Mouse (Mus musculus) forelimb bud, embryonic 11.5 days (tissue): ENCODE results near the gene Rph3al.

Source experiments
- DNase-seq: peaks from one replicate; pipeline ENCODE4 v3.0.0-alpha.2; 2012; ENCODE audit warnings: low read depth, low spot score

The Rph3al gene

DNA sequence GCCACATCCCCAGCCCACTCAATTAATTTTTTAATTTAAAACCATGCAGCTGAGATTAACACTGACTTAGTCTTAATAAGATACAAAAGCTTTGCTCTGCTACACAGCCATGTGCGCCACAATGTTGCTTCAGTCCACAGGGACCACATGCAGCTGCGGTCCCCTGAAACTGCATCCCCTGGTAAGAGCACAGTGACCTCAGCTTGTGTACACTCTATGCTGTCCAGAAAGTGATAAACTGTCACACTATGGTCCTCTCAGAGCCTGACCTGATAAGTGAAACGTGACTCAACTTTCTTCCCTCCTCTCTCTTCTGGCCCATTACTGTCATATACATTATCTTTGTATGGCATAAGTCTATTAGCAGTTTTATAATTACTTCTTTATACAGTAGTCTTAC, 12.2 kb upstream of the Rph3al start:
- no peak for DNase-seq

DNA sequence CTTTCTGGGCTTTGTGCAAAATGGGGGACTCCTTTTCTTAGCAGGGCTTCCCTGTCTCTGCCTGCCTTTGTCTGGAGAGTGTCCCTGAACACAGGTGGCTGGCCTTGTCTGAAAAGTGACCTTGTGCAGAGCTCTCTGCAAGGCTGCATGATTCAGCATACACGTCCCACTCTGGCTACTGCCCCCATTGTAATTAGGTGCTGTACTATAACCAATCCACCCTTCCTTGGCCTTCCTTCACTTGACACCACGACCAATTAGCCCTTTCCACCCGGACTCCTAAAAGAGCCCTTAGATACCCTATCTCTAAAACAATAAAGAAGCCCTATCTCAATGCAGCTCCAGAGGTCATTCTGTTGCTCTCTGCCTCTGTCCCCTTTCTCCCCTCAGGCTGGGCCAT, 10.6 kb upstream of the Rph3al start:
- no peak for DNase-seq

DNA sequence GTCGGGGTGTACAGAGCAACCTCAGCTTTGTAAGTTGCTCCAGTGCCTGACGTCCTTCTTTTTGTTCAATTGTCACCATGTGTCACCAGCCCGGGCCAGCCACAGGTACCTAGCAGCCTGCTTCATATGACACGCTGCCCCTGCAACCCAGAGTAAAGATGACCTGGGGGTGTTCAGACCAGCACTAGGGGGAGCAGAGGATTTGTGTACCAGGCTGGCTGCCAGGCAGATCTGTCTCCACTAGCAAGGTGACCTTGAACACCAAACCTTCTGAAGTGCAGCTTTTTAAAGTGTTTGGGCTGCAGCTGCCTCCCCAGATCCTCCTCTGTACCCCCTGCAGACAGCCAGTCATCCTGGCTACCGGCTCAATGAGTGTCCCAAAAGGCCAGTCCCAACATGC, 9.0 kb upstream of the Rph3al start:
- DNase-seq: no peak

DNA sequence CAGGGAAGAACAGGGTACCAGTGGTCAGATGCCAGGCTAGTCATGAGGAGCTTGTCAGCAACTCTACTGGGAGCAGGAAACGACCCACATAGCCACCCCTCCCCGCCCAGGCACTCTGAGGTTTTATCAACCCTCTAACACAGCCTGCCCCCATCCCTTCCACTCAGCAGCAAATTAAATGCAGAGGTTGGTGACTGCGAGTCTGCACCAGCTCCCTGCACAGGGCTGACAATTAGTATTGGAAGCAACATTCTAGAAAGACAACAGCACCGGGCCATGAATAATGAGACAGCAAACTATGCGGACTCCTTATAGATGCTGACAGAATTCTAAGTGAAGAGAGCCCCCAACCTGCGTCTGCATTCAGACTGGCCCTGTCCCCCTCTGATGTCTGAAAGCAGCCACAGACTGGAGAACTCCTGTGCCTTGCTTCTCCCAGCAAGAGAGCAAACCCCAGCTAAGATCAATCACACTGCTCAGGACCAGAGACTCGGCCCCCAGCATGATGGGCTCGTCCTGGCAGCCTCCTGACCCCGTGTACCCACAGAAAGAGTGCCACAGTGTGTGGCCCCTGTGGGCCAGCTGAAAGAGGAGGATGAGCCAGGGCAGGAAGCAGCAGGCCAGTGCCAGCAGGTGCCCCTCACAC, 7.7 kb upstream of the Rph3al start:
- no peak for DNase-seq

DNA sequence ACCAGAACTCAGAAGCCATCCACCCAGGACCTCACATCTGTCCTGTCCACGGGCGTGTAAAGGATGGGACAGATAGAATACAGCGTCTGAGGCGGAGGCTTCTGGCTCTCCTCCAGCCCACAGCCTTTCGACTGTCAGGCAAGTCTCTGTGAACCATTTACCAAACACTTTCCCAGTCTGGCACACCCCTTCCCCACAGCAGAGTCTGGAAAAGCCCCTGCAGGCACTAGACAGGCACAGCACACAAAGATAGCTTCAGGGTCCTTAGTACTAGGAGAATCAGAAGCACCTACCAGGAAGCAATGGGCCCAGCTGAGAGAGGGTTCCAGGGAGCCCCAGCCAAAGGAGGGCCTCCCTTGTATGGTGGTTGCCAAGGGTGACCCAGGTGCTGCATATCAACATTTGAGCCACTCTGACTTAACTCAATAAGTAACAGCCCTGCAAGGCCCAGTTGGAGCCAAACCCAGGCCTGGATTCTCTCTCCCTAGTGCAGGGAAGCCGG, 808 bp downstream of the Rph3al start:
- peak; percentile 73 for DNase-seq

DNA sequence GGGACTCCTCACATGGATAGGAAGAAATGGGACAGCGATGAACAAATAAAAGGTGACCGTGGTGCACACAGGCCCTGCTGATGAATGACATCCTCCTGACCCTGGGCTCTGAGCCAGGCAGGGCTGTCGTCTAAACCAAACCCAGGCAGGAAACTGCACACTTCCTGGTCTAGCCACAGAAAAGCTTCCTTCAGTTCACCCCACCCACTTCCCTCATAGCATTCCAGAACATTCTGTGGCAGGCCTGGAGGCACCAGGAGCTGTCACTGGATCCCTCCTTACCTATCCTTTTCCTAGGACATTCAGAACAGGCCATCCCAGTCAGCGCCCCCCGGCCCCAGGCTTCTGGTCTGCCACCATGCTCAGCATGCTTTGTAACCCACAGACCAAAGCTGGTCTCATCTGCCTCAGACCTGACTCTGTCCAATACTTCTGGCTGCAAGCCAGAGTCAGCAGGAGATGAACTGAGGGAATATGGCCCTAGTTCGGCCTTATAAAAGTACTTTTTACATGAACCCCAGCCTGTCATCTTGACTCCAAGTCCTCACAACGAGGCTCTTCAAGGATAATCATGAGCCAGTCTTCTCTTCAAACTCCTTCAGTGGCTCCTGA, 2.3 kb downstream of the Rph3al start:
- no peak for DNase-seq

DNA sequence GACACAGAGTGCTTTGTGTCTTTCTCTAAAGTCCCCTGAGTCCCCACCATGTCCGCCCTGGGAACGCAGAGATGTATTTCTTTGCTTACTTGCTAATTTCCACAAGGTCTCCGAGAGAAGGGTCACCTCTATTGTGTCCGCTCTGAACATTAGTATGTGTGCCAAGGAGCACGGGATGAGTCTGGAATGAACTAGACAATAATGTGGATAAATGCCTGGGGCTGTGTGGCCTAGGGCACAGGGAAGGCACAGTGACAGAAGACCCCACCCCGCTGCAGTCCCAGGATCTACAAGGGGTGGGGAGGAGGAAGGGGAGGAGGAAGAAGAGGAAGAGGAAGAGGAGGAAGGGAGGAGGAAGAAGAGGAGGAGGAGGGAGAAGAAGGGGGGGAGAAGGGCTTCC, 3.8 kb downstream of the Rph3al start:
- DNase-seq: no peak

DNA sequence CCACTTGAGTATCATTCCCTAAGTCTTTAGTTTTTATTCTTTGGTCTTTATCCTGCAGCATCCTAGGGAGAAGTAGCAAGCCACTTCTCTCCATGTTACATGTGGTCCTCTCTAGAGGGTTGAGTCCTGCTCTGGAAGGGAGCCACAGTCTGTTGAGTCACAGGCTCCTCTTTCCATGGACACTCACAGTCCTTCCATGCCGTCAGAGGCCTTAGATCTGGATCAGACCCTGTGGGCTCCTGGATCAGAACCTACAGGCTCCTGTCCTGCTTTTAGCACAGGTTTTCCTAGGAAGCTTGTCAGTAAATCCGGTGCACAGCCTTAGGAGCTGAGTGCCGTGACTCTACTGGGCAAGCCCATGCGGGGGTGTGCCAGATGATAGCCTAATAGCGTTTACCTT, 4.9 kb downstream of the Rph3al start:
- DNase-seq: no peak

DNA sequence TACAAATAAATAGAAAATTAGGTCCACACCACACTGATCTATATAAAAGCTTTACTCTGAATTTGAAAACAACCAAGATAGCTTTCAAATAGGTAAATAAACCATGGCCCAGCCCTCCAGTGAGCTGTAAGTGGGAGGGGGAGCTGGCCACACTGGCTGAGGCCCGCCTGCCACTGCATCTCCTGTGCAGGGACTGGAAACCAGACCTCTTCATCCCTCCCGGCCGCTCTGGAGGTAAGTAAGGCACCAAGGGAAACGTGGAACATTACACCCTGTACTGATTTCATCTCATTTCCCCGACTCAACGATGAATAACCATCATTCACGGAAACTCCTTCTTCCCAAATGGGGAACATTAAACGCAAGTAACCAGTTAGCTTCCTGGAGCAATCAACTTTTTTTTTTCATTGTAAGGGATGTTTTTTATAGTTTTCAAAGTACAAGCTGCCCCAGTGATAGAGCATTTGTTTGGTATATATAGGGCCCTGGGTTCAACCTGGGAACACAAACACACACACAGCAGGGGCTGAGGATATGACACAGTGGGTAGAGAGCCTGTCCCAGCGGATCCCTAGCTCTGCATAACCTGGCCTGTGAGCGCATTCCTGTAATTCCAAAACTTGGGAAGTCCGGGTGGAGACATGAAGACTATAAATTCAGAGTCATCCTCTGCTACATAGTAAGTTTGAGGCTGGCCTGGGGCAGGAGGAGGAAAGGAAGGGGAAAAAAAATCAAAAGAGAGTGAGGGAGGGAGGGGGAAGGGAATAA, 7.1 kb downstream of the Rph3al start:
- DNase-seq: no peak

DNA sequence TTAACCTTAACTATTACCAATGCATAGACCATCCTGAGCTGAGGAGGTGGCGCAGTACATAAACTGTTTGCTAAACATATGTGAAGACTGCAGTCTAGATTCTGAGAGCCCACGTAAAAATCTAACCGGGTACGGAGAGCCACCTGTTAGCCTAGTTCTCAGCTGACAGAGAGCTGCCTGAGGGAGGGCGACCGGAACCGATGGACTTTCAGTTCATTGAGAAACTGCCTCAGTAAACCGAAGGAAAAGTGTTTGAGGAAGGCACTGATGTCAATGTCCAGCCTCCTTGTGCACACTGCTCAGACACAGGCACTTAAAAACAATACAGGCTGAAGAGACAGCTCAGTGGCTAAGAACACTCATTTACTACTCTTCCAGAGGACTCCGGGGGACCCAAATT, 8.0 kb downstream of the Rph3al start:
- no peak for DNase-seq

DNA sequence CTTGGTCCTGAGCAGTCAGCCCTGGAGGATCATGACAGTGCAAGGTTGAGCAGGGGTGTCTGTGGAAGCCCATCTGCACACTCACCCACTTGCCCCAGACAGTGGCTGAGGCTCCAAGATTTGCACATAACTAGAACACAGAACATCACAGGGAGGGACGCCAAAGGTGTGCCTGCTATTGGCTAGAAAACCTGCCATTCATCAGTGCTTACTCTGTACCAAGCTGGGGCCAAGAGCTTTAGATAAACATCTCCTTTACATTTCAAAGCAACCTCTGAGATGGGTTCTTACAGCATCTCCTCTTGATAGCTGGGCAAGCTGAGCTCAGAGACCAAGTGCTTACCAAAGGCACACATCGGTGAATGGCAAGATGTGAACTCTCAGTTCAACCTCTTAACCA, 10.3 kb downstream of the Rph3al start:
- DNase-seq: no peak

DNA sequence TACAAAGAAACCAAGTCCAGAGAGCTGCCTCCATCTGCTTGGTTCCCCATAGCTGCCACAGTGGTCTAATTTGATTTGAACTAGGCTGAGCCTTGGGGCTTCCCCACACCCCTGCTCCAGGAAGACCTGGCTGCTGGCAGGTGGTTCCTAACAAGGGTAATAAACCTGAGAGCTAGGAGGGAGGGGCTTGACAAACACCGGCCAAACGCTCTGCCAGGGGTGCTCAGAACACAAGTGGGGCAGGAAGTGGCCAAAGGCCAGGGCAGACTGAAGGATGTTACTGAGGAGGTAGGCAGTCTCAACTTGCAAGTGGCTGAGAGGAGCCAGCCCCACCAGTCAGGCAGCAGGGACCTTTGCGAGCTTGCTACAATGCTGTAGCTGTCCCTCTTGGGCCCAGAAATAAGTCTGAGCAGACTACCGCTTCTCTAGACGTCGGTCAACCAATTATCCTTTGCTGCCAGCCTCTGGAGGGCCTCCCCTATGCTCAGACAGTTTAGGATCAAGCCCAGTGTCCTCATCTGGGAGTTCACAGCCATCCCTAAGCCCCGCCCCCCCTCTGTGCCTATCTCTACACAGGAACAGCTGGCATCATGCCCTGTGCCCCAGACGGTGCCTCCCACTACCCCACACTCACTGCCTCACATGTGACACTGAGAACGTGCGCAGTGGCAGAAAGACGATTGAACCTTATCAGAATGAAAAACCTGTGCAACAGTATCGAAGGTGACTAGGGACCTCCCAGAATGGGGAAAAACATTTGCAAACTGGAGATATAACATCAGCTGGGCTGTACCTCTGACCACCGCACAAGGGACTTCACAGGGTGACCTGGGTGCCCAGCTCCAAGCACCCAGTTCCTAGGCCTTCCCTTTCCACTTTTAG, 11.6 kb downstream of the Rph3al start:
- DNase-seq: no peak

DNA sequence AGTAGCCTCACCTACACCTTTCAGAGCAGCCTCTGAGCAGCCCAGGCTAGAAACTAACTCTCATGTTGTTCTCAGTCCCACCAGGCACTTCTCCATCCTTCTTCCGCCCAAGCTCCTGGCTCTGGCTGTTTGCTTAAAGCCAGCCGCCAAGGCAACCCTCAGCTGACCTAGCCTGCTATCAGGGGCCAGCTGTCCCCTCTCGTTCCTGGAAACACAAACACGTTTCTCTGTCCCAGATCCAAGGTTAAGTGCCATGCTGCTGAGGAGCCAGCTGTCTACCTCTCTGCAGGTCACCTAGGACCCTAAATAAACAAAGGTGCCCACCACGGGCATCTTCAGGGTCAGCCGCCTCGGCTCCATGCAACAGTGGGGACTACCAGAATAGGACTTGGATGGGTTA, 12.4 kb downstream of the Rph3al start:
- DNase-seq: no peak

DNA sequence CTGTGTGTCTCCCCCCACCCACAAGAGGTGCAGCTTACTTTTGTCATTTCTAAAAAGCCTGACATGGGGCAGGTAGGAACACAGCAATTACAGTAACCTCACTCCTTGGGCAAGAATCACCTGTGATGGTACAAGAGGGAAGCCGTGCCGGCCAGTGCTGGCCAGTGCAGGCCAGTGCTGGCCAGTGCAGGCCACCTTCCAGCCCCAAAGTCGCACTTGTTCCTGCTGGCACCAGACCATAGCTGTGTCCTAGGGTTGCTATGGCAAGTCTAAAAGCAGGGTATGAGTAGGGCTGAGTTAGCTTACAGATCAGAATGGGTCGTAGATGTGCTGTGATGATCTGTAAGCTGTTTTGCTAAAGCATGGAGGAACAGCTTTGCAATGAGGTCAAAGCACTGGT, 15.5 kb downstream of the Rph3al start:
- DNase-seq: no peak

DNA sequence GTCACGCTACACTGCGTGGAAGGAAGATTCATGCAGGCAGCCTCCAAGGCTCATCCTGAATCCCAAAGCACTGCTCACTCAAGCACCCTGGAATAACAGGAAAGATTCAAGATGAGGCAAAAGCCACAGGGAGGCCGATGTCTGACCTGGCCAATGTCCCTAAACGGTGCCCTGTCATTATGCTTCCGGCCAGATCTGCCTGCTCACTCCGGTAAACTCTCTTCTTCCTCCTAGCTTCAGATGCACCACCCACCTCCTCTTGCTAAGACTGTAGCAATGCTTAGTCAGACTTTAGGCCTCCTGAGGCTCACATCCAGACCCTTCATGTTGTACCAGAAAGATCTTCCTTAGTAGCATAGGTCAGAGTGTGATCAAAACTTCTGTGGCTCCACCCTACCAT, 19.1 kb downstream of the Rph3al start:
- no peak for DNase-seq

DNA sequence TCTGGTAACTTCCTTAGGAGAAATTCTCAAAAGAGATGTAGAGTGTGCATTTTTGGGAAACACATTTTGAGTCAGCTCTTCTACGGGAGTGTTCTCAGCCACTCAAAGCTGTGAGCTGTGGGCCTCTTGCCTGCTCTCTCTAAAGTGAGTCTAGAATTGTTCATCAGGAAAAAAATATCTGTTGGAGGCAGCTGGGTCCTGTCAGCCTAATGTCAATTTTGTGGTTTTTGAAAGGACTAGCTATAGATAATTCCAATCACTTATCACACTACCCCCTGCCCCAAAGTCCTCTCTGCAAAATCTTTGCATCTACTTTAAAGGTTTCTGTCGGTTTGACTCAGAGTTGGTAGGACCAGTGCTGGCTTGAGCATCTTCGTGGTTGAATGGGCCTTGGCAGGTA, 20.9 kb downstream of the Rph3al start:
- no peak for DNase-seq

DNA sequence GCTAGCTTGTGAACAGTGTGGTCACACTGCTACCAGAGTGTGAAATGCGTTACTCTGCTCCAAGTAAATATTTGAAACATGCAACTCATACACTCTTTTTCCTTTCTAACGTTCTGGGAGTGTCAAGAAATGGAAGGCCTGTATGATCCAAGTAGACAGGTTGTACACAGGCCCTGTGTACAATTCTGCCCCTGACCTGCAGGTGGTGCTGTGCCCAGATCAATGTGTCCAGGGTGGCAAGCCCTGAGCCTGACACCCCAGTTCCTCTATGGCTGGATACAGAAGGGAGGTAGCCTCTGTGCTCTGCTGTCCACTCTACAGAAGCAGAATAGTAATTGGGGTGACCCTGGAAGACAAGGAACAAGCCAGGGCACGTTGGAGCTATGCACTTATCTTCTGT, 24.3 kb downstream of the Rph3al start:
- no peak for DNase-seq

DNA sequence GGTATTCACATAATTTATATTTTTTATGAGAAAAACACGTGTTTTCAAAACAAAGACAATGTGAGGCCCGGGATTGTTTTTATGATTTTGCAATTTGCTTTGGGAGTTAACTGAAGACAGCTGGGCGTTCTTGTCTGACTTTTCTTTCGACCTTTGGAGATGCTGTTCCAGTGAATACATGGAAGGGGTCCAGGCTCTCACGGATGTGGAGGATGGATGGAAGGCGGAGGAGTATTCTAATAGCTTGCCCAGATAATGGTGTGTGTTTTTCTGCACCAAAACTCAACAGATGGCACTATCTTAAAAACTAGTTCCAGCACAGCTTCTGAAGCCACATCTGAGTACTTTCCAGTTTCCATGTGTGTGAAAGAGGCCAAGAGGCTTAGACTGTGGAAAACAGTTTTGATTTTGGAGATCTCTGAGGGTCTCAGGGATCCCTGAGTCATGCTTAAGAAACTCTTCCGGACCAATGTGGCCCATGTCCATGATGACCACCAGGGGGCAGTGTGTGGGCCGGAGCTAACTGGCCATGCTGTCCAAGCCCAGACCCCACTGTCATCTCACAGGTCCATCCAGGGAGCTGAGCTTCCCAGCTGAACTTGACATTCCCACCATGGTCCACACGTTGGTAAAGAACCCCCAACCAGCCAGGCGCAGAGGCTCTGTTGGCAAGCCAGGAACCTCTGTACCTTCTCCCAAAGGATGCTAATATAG, 25.1 kb downstream of the Rph3al start:
- peak; percentile 64 for DNase-seq

DNA sequence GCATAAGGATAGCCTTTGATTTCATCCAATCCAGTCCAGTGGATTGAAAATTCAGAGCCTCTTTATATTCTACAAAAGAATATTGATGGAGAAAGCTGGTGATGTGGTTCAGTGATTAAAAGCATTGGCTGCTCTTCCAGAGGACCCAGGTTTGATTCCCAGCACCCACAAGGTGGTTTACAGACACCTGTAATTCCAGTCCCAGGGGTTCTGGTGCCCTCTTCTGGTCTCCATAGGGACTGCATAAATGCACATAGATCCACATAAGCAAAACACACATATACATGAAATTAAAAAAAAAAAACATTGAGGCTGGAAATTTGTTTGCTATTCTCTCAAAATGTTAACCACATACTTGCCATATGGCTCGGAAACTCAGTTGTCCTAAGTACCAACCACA, 26.3 kb downstream of the Rph3al start:
- DNase-seq: no peak

DNA sequence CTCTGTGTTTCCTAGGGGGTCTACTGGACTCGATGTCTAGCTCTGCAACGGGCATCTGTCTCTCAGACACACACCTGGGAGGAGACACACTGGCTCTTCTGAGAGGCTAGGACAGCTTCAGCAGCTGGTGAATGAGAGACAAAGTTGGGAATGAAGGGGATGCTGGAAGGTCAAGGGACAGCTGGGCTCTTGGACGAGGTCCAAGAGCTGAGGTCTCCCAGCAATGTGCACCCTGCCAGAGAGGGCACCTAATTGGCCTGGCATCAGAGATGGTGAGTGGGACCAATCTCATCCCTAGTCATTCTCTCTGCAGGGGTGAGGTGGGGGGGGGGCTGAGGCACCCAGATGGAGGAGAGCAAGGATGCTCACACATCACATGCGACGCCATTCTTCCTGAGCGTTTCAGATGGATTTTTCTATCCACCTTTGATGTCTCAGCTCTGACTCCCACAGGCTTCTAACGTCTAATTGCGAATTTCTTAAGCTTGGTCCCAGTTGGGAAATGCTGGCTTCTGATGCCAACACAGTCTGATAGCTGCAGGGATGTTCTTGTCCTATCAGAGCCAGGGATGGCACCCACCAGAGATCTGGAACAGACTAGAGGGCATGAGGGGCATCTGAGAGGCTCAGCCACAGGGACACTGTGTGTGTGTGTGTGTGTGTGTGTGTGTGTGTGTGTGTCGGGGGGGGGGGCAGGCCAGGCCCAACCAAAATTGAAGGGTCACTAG, 28.4 kb downstream of the Rph3al start:
- DNase-seq: no peak

DNA sequence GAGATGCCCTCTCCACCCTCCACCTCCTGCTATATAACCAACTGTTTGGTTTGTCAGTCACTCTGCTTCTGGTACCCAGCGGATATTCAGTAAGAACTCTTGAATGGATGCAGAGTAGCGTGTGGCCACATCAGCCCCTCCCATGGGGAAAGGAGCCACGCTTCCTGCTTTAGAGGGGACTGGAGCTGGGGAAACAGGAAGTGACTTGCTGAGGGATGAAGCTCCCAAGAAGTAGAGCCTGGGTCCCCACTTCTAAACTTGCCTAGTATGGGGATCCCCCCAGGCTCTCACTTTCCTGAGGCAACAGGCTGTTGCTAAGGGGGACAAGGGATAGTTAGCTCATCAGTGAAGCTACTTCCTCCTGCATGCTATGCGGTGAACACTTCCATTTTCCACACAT, 30.8 kb downstream of the Rph3al start:
- no peak for DNase-seq
